Mouse (Mus musculus): ENCODE data around the gene Fdx1. TPM values are rescaled to one million over a fixed set of nuclear protein-coding genes. Genes with fewer than 3 reads are reported as not detected.

Fdx1 gene
- 14.7 and 21.3 TPM in 2 replicates for total RNA-seq (2012; rRNA removed)

GRCm38 (mm10) chr9:51962975-51963701 is at the start of gene Fdx1:
Fdx1 (minus strand) TSS chr9:51963556.
- no peaks in the 10 kb centered on the region for H3K36me3 ChIP-seq (ENCODE audit: control insufficient read depth, insufficient read depth, low read length, poor library complexity, severe bottlenecking)
- in situ Hi-C loops (cut with MboI; ENCODE audit: low sequenced_read_pairs in 2 of 2, unreplicated experiment in 2 of 2): no loop called here
- TF ChIP-seq ZNF384 (IDR thresholded peaks at IDR 0.05; ENCODE audit: low read depth, low read length): no peak
- peak; percentile 60; the same call in 1 of the 2 replicates for TF ChIP-seq HCFC1 (IDR thresholded peaks at IDR 0.05; ENCODE audit: borderline replicate concordance, insufficient read depth, low read length)
- H3K9me3 ChIP-seq (ENCODE audit: control insufficient read depth, insufficient read depth, low read depth, low read length): no peaks in the 10 kb centered on the region
- H3K27ac ChIP-seq (ENCODE audit: insufficient read depth, low read depth, low read length, poor library complexity, severe bottlenecking): no peak within 1 kb of the TSS
- peak within 1 kb of the TSS; percentile 77 to 89 for H3K4me3 ChIP-seq (ENCODE audit: insufficient read depth in 1 of 2, low read depth in 1 of 2, low read length in 2 of 2, poor library complexity in 1 of 2, severe bottlenecking in 1 of 2)
- peak; percentile 50 for DNase-seq (ENCODE audit: low read depth, low spot score)
- H3K4me1 ChIP-seq (ENCODE audit: control insufficient read depth in 2 of 2, insufficient read depth in 2 of 2, low read length in 2 of 2, poor library complexity in 1 of 2): no peaks in the 10 kb centered on the region
- peak within 1 kb of the TSS; percentile 74 for H3K9ac ChIP-seq (ENCODE audit: insufficient read depth, low read depth, low read length, poor library complexity, severe bottlenecking)

GRCm38 (mm10) chr9:52012781-52013436 is 49.6 kb upstream of the Fdx1 start:
- Histone ChIP-seq H3K27ac (ENCODE audit: insufficient read depth, low read depth, low read length, poor library complexity, severe bottlenecking) (no peak overlapping the region), H3K9ac (ENCODE audit: insufficient read depth, low read depth, low read length, poor library complexity, severe bottlenecking) (no peak overlapping the region), H3K9me3 (ENCODE audit: control insufficient read depth, insufficient read depth, low read depth, low read length) (no peaks in the 10 kb centered on the region), H3K4me3 (ENCODE audit: insufficient read depth in 1 of 2, low read depth in 1 of 2, low read length in 2 of 2, poor library complexity in 1 of 2, severe bottlenecking in 1 of 2) (no peak overlapping the region), H3K36me3 (ENCODE audit: control insufficient read depth, insufficient read depth, low read length, poor library complexity, severe bottlenecking) (no peaks in the 10 kb centered on the region), H3K4me1 (ENCODE audit: control insufficient read depth in 2 of 2, insufficient read depth in 2 of 2, low read length in 2 of 2, poor library complexity in 1 of 2) (no peaks in the 10 kb centered on the region)
- peak; percentile 12 for DNase-seq (ENCODE audit: low read depth, low spot score)
- in situ Hi-C loops (cut with MboI; ENCODE audit: low sequenced_read_pairs in 2 of 2, unreplicated experiment in 2 of 2): no loop called here
- no peak for TF ChIP-seq ZNF384 (IDR thresholded peaks at IDR 0.05; ENCODE audit: low read depth, low read length)
- TF ChIP-seq CHD2 (IDR thresholded peaks at IDR 0.05; ENCODE audit: low read depth, low read length): no peak
- no peak for TF ChIP-seq ZC3H11A (IDR thresholded peaks at IDR 0.05; ENCODE audit: borderline replicate concordance, low read depth, low read length)
- TF ChIP-seq HCFC1 (IDR thresholded peaks at IDR 0.05; ENCODE audit: borderline replicate concordance, insufficient read depth, low read length): no peak
- TF ChIP-seq MAFK (IDR thresholded peaks at IDR 0.05; ENCODE audit: insufficient read depth, low read depth, low read length): no peak

GRCm38 (mm10) chr9:52012311-52012710 is 49.0 kb upstream of the Fdx1 start:
- DNase-seq (ENCODE audit: low read depth, low spot score): no peak
- in situ Hi-C loops (cut with MboI; ENCODE audit: low sequenced_read_pairs in 2 of 2, unreplicated experiment in 2 of 2): no loop called here
- H3K27ac ChIP-seq (ENCODE audit: insufficient read depth, low read depth, low read length, poor library complexity, severe bottlenecking): no peak overlapping the region
- H3K4me1 ChIP-seq (ENCODE audit: control insufficient read depth in 2 of 2, insufficient read depth in 2 of 2, low read length in 2 of 2, poor library complexity in 1 of 2): no peaks in the 10 kb centered on the region
- TF ChIP-seq CHD2 (IDR thresholded peaks at IDR 0.05; ENCODE audit: low read depth, low read length) (no peak), HCFC1 (IDR thresholded peaks at IDR 0.05; ENCODE audit: borderline replicate concordance, insufficient read depth, low read length) (no peak), MAFK (IDR thresholded peaks at IDR 0.05; ENCODE audit: insufficient read depth, low read depth, low read length) (no peak), ZNF384 (IDR thresholded peaks at IDR 0.05; ENCODE audit: low read depth, low read length) (no peak), ZC3H11A (IDR thresholded peaks at IDR 0.05; ENCODE audit: borderline replicate concordance, low read depth, low read length) (no peak)
- H3K36me3 ChIP-seq (ENCODE audit: control insufficient read depth, insufficient read depth, low read length, poor library complexity, severe bottlenecking): no peaks in the 10 kb centered on the region
- H3K4me3 ChIP-seq (ENCODE audit: insufficient read depth in 1 of 2, low read depth in 1 of 2, low read length in 2 of 2, poor library complexity in 1 of 2, severe bottlenecking in 1 of 2): no peak overlapping the region
- H3K9me3 ChIP-seq (ENCODE audit: control insufficient read depth, insufficient read depth, low read depth, low read length): no peaks in the 10 kb centered on the region
- H3K9ac ChIP-seq (ENCODE audit: insufficient read depth, low read depth, low read length, poor library complexity, severe bottlenecking): no peak overlapping the region

GRCm38 (mm10) chr9:52008511-52008910 is 45.2 kb upstream of the Fdx1 start:
- TF ChIP-seq HCFC1 (IDR thresholded peaks at IDR 0.05; ENCODE audit: borderline replicate concordance, insufficient read depth, low read length) (no peak), ZC3H11A (IDR thresholded peaks at IDR 0.05; ENCODE audit: borderline replicate concordance, low read depth, low read length) (no peak), ZNF384 (IDR thresholded peaks at IDR 0.05; ENCODE audit: low read depth, low read length) (no peak), CHD2 (IDR thresholded peaks at IDR 0.05; ENCODE audit: low read depth, low read length) (no peak), MAFK (IDR thresholded peaks at IDR 0.05; ENCODE audit: insufficient read depth, low read depth, low read length) (no peak)
- Histone ChIP-seq H3K36me3 (ENCODE audit: control insufficient read depth, insufficient read depth, low read length, poor library complexity, severe bottlenecking) (no peaks in the 10 kb centered on the region), H3K4me3 (ENCODE audit: insufficient read depth in 1 of 2, low read depth in 1 of 2, low read length in 2 of 2, poor library complexity in 1 of 2, severe bottlenecking in 1 of 2) (no peak overlapping the region), H3K9ac (ENCODE audit: insufficient read depth, low read depth, low read length, poor library complexity, severe bottlenecking) (no peak overlapping the region), H3K9me3 (ENCODE audit: control insufficient read depth, insufficient read depth, low read depth, low read length) (no peaks in the 10 kb centered on the region), H3K27ac (ENCODE audit: insufficient read depth, low read depth, low read length, poor library complexity, severe bottlenecking) (no peak overlapping the region), H3K4me1 (ENCODE audit: control insufficient read depth in 2 of 2, insufficient read depth in 2 of 2, low read length in 2 of 2, poor library complexity in 1 of 2) (no peaks in the 10 kb centered on the region)
- in situ Hi-C loops (cut with MboI; ENCODE audit: low sequenced_read_pairs in 2 of 2, unreplicated experiment in 2 of 2): no loop called here
- DNase-seq (ENCODE audit: low read depth, low spot score): no peak

Data from ES-E14 (cell line).